In the genomic region with DNA sequence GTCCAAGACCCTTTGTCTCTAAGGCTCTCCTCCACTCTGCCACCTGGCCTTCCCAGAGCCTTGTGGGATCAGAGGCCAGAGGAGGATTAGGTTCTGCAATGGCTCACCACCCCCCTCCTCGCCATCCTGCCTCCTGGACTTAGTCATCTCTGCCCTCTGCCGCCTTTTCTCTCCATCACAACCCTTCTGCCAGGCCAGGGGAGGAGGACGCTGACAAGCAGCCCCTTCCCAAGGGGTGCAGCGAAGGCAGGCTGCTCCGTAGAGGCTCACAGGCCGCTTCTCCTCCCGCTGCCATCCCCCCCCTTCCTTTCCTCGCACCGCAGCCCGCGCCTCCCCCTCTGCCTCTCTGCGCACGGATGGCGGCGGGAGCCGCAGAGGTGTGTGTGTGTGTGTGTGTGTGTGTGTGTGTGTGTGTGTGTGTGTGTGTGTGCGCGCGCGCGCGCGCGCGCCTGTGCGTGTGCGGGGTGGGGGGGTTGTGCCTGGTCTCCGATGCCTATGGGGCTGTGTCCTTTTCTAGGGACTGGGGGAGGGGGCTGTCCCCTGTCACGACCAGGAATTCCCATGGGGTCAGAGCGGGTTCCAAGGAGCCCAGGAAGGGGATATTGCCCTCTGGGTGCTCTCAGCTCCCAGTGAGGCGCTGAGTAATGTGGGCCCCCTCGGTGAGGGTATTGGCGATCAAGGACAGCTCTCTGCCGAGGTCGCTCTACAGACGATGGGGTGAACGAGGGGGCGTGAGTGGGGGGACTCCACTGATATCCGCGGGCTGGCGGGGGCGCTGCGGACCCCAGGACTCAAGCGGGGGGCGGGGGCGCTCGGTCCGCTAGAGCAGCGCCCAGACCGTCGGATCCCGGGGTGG, we compare ENCODE assay signal across 7 mouse cellular contexts. TPM values are rescaled to one million over a fixed set of nuclear protein-coding genes. Genes with fewer than 3 reads are reported as not detected.
DNase-seq lines count a peak whose midpoint lies in the region; ATAC-seq and TF ChIP-seq lines count a peak whose summit lies in the region.

A gene (plus strand): TSS at position 177 of the 856 bp plus-strand sequence.

- H3K4me3 ChIP-seq in G1E (ENCODE audit: low read depth, low read length) (peak within 1 kb of the TSS; percentile 68; the same call in 1 of the 2 replicates), macrophage (ENCODE audit: inconsistent target) (no peak within 1 kb of the TSS)
- peak within 1 kb of the TSS; percentile 73 for H3K4me3 ChIP-seq in embryonic facial prominence, embryonic 14.5 days (ENCODE audit: low read depth, low read length)
- peak within 1 kb of the TSS; percentile 52 to 67 for H3K4me3 ChIP-seq in heart, embryonic 14.5 days (ENCODE audit: control insufficient read depth in 1 of 2, insufficient read depth in 1 of 2, low read depth in 1 of 2, low read length in 2 of 2)

- H3K4me2 ChIP-seq in embryonic facial prominence, embryonic 14.5 days (ENCODE audit: low read depth, low read length) = peak within 1 kb of the TSS; percentile 69
- peak within 1 kb of the TSS; percentile 91 for H3K4me2 ChIP-seq in heart, embryonic 14.5 days (ENCODE audit: low read length)

- TF ChIP-seq CTCF in G1E (IDR thresholded peaks at IDR 0.05; ENCODE audit: low read depth, low read length) = no peak

- H3K36me3 ChIP-seq in G1E (replicated peaks) (no peaks in the 10 kb centered on the region), macrophage (ENCODE audit: inconsistent target) (no peaks in the 10 kb centered on the region)
- peaks cover 14% of the 10 kb centered on the region; the same call in 1 of the 2 replicates for H3K36me3 ChIP-seq in embryonic facial prominence, embryonic 14.5 days (ENCODE audit: control insufficient read depth, insufficient read depth, low read length)
- H3K36me3 ChIP-seq in heart, embryonic 14.5 days (ENCODE audit: control insufficient read depth, insufficient read depth, low read length) = no peaks in the 10 kb centered on the region

- 0% methylated on average over 16 of the region's 52 CpGs for WGBS in embryonic facial prominence, embryonic 14.5 days
- WGBS in heart, embryonic 14.5 days = 2% methylated on average over 45 of the region's 52 CpGs
- WGBS in macrophage (ENCODE audit: missing documents) = 3% methylated on average over 25 of the region's 52 CpGs

- peaks cover 32% of the 10 kb centered on the region for H3K4me1 ChIP-seq in G1E (ENCODE audit: insufficient read depth, low read depth, low read length)
- peaks cover 17% of the 10 kb centered on the region for H3K4me1 ChIP-seq in embryonic facial prominence, embryonic 14.5 days (ENCODE audit: control insufficient read depth, insufficient read depth, low read length)
- H3K4me1 ChIP-seq in heart, embryonic 14.5 days (ENCODE audit: control insufficient read depth in 2 of 2, insufficient read depth in 2 of 2, low read length in 2 of 2) = peaks cover 12 to 15% of the 10 kb centered on the region in 2 experiments

- ATAC-seq in G1E (ENCODE audit: extremely low read depth, insufficient number of reproducible peaks, low FRiP score, poor library complexity, severe bottlenecking) = no peak
- ATAC-seq in embryonic facial prominence, embryonic 14.5 days (ENCODE audit: low read depth) = peak; percentile 55
- peak; percentile 7; the same call in 1 of the 2 replicates for ATAC-seq in heart, embryonic 14.5 days (ENCODE audit: insufficient number of reproducible peaks, insufficient read depth, low FRiP score, low read depth)

- peaks cover 73% of the 10 kb centered on the region for H3K27me3 ChIP-seq in G1E (ENCODE audit: insufficient read depth, low read length)
- H3K27me3 ChIP-seq in embryonic facial prominence, embryonic 14.5 days (replicated peaks; ENCODE audit: control insufficient read depth, insufficient read depth, low read length) = no peaks in the 10 kb centered on the region
- H3K27me3 ChIP-seq in heart, embryonic 14.5 days (ENCODE audit: control insufficient read depth, insufficient read depth, low read length) = peaks cover 28% of the 10 kb centered on the region; the same call in 1 of the 2 replicates

- no peaks in the 10 kb centered on the region for H3K9me3 ChIP-seq in G1E (replicated peaks)
- H3K9me3 ChIP-seq in embryonic facial prominence, embryonic 14.5 days (ENCODE audit: control insufficient read depth, low read length) = no peaks in the 10 kb centered on the region
- no peaks in the 10 kb centered on the region for H3K9me3 ChIP-seq in heart, embryonic 14.5 days (ENCODE audit: control insufficient read depth, low read length)

- H3K9ac ChIP-seq in embryonic facial prominence, embryonic 14.5 days (ENCODE audit: low read depth, low read length) = peak within 1 kb of the TSS; percentile 83
- peak within 1 kb of the TSS; percentile 72 for H3K9ac ChIP-seq in heart, embryonic 14.5 days (ENCODE audit: low read length)

- peak within 1 kb of the TSS; percentile 86 for H3K27ac ChIP-seq in embryonic facial prominence, embryonic 14.5 days (replicated peaks; ENCODE audit: low read depth, low read length)
- peak within 1 kb of the TSS in 1 of 2 experiments; percentile 2; a peak in 1 of 4 replicates for H3K27ac ChIP-seq in heart, embryonic 14.5 days (replicated peaks in 1 of 2; ENCODE audit: control insufficient read depth in 1 of 2, insufficient read depth in 1 of 2, low read depth in 2 of 2, low read length in 2 of 2)
- no peak within 1 kb of the TSS for H3K27ac ChIP-seq in macrophage

- no peak for DNase-seq in G1E (ENCODE audit: low spot score)
- peak; percentile 42 for DNase-seq in adrenal gland, postnatal 25 days
- peak; percentile 50 for DNase-seq in embryonic facial prominence, embryonic 14.5 days (ENCODE audit: low spot score)
- no peak for DNase-seq in layer of hippocampus, adult 18-20 months (ENCODE audit: low spot score in 2 of 2)
- peak; percentile 72 for DNase-seq in right cerebral cortex, postnatal 14 days

- H3K79me2 ChIP-seq in macrophage (ENCODE audit: inconsistent target) = no peaks in the 10 kb centered on the region

RNA-seq across cellular contexts. Expression of the gene that starts here (rescaled TPM):
- total RNA-seq in G1E (2014; fragmentation: Nextera tagmentation) (196 and 213 TPM in 2 replicates), G1E (2017) (62.9 and 71.6 TPM in 2 replicates)
- polyA plus RNA-seq in G1E (2012) (306 and 372 TPM in 2 replicates), macrophage (2018) (35.3 to 118 TPM (median 57.2 TPM) in 3 replicates)
- total RNA-seq in adrenal gland, postnatal 25 days (2021) = 85.5 and 107 TPM in 2 replicates
- polyA plus RNA-seq in embryonic facial prominence, embryonic 14.5 days (2014; fragmentation: Nextera tagmentation; extraction: Ambion mirVana) = 41.9 and 48.0 TPM in 2 replicates
- polyA plus RNA-seq in heart, embryonic 14.5 days (2014; fragmentation: Nextera tagmentation; extraction: Ambion mirVana) = 28.8 and 31.1 TPM in 2 replicates
- total RNA-seq in layer of hippocampus, adult 18-20 months (2021) = 10 to 100 TPM; 69.3 to 77.0 TPM
- total RNA-seq in macrophage (2018; cell fraction: chromatin; rRNA removed) = 100 to 1,000 TPM in 21 of 26 experiments, 10 to 100 TPM in 5; 61.3 to 303 (median 196) TPM
- total RNA-seq in macrophage (2018; cell fraction: cytosol; rRNA removed) = 10 to 100 TPM; 39.2 to 71.1 (median 59.6) TPM
- total RNA-seq in macrophage (2018; cell fraction: nucleus; rRNA removed) = 100 to 1,000 TPM in 15 of 26 experiments, 10 to 100 TPM in 11; 48.7 to 209 (median 106) TPM

Comparison
In these comparisons a context has a peak if more than half of its experiments do, and no peak if none do; other contexts are left out.
1. DNase-seq: peak in adrenal gland, postnatal 25 days (single experiment), embryonic facial prominence, embryonic 14.5 days (single experiment) and right cerebral cortex, postnatal 14 days (single experiment); none in G1E (single experiment) and layer of hippocampus, adult 18-20 months (0 of 2).